Mouse (Mus musculus) bone marrow, adult 2 months (tissue): ENCODE measurements around the gene Ubiad1.

Source experiments
- CTCF ChIP-seq: fragments of 200-500 bp; IDR thresholded peaks from 2 replicates; pipeline ENCODE4 v1.5.1; 2011; ENCODE audit warnings: low read length, control low read depth; ENCODE audit not compliant: control insufficient read depth, insufficient read depth
- POLR2A ChIP-seq: fragments of 200-500 bp; IDR thresholded peaks from 2 replicates; pipeline ENCODE4 v1.6.1; 2011; ENCODE audit warnings: low read depth, mild to moderate bottlenecking, control low read depth, low read length, borderline replicate concordance; ENCODE audit not compliant: control insufficient read depth

- TF ChIP-seq CTCF (no peak), POLR2A (no peak)
Measured at GRCm38 (mm10) chr4:148399437-148400094, 45.0 kb downstream of the Ubiad1 start.
